21 mouse cellular contexts compared by ENCODE assay signal in the genomic region with DNA sequence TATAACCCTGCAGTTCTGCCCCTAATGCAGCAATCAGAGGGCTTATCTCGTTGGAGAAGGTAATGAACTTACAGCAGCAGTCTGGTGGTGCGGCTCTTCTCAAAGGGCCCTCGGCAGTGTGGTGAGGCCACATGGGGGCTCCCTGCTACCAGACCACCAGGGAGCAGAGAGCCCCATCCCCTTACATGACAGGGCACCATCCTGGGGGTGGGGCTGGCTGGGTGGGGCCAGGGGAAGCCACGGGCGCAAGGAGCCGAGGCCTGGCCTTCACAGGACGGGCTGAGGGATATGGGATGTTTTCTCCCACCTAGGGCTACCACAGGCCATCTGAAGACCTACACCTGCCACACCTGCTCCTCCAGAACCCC. TPM values are rescaled to one million over a fixed set of nuclear protein-coding genes. Genes with fewer than 3 reads are reported as not detected.
DNase-seq lines count a peak whose midpoint lies in the region; ATAC-seq lines count a peak whose summit lies in the region.
"Had no signal": no experiment of that assay in that cellular context is flagged by ENCODE, and none has a peak within 500 bp of the region (broad histone marks: within the 10 kb centered on the region; RNA-seq: fewer than 3 reads in every experiment).

No protein-coding gene starts in this region.

- 39% methylated on average over 7 of the region's 7 CpGs for WGBS in embryonic facial prominence, embryonic 14.5 days
- WGBS in embryonic facial prominence, embryonic 10.5 days: 55% methylated on average over 7 of the region's 7 CpGs
- 23% methylated on average over 7 of the region's 7 CpGs for WGBS in neural tube, embryonic 11.5 days
- WGBS in stomach, embryonic 16.5 days: 31% methylated on average over 7 of the region's 7 CpGs

- H3K9ac ChIP-seq in embryonic facial prominence, embryonic 14.5 days (ENCODE audit: low read depth, low read length): no peak overlapping the region
- no peak overlapping the region for H3K9ac ChIP-seq in neural tube, embryonic 11.5 days (ENCODE audit: low read length)
- H3K9ac ChIP-seq in stomach, embryonic 16.5 days (ENCODE audit: low read length): no peak overlapping the region
- H3K9ac ChIP-seq: forebrain, embryonic 12.5 days; liver, embryonic 12.5 days; lung, embryonic 14.5 days had no signal

- H3K27ac ChIP-seq in embryonic facial prominence, embryonic 14.5 days (replicated peaks; ENCODE audit: low read depth, low read length): no peak overlapping the region
- H3K27ac ChIP-seq in embryonic facial prominence, embryonic 10.5 days (replicated peaks): no peak overlapping the region
- H3K27ac ChIP-seq in neural tube, embryonic 11.5 days (ENCODE audit: low read depth, low read length): peak overlapping the region; percentile 11; the same call in 1 of the 2 replicates
- no peak overlapping the region for H3K27ac ChIP-seq in stomach, embryonic 16.5 days (ENCODE audit: low read length)
- H3K27ac ChIP-seq: forebrain, embryonic 12.5 days; heart, embryonic 10.5 days; liver, embryonic 12.5 days had no signal

- H3K27me3 ChIP-seq in embryonic facial prominence, embryonic 14.5 days (replicated peaks; ENCODE audit: control insufficient read depth, insufficient read depth, low read length): no peaks in the 10 kb centered on the region
- H3K27me3 ChIP-seq in embryonic facial prominence, embryonic 10.5 days (replicated peaks; ENCODE audit: low read depth, poor library complexity, severe bottlenecking): peaks cover 49% of the 10 kb centered on the region
- no peaks in the 10 kb centered on the region; the same call in 1 of the 2 replicates for H3K27me3 ChIP-seq in neural tube, embryonic 11.5 days (ENCODE audit: control insufficient read depth, insufficient read depth, low read length)
- H3K27me3 ChIP-seq in stomach, embryonic 16.5 days (ENCODE audit: control insufficient read depth, insufficient read depth, low read length): no peaks in the 10 kb centered on the region

- H3K4me1 ChIP-seq in embryonic facial prominence, embryonic 14.5 days (ENCODE audit: control insufficient read depth, insufficient read depth, low read length): no peaks in the 10 kb centered on the region
- peaks cover 27% of the 10 kb centered on the region for H3K4me1 ChIP-seq in embryonic facial prominence, embryonic 10.5 days
- no peaks in the 10 kb centered on the region for H3K4me1 ChIP-seq in neural tube, embryonic 11.5 days (ENCODE audit: control insufficient read depth, insufficient read depth, low read length)
- no peaks in the 10 kb centered on the region for H3K4me1 ChIP-seq in stomach, embryonic 16.5 days (ENCODE audit: control insufficient read depth, insufficient read depth, low read length)
- H3K4me1 ChIP-seq: liver, embryonic 12.5 days had no signal

- H3K4me3 ChIP-seq in embryonic facial prominence, embryonic 14.5 days (ENCODE audit: low read depth, low read length): no peak overlapping the region
- no peak overlapping the region for H3K4me3 ChIP-seq in embryonic facial prominence, embryonic 10.5 days
- H3K4me3 ChIP-seq in neural tube, embryonic 11.5 days (ENCODE audit: low read depth, low read length): no peak overlapping the region
- H3K4me3 ChIP-seq in stomach, embryonic 16.5 days (replicated peaks; ENCODE audit: low read length): no peak overlapping the region
- H3K4me3 ChIP-seq: forebrain, embryonic 12.5 days; heart, embryonic 10.5 days; liver, embryonic 12.5 days; myocyte had no signal

- H3K4me2 ChIP-seq in embryonic facial prominence, embryonic 14.5 days (ENCODE audit: low read depth, low read length): no peak overlapping the region
- H3K4me2 ChIP-seq in neural tube, embryonic 11.5 days (ENCODE audit: low read depth): no peak overlapping the region
- no peak overlapping the region for H3K4me2 ChIP-seq in stomach, embryonic 16.5 days (ENCODE audit: low read depth, low read length)
- H3K4me2 ChIP-seq: forebrain, embryonic 12.5 days; liver, embryonic 12.5 days; lung, embryonic 14.5 days had no signal

- DNase-seq in embryonic facial prominence, embryonic 14.5 days (ENCODE audit: low spot score): no peak
- DNase-seq in embryonic facial prominence, embryonic 10.5 days (ENCODE audit: low spot score): no peak
- no peak for DNase-seq in neural tube, embryonic 11.5 days (ENCODE audit: low spot score)
- no peak for DNase-seq in neural tube, embryonic 10.5 days (ENCODE audit: extremely low spot score, low spot score)
- DNase-seq in mesoderm, embryonic 11.5 days (ENCODE audit: low read depth, low spot score): peak; percentile 10
- DNase-seq in lung, postnatal 10 days: no peak
- no peak for DNase-seq in left cerebral cortex, adult 9 months (ENCODE audit: low spot score in 2 of 2)
- DNase-seq: cerebellum, postnatal 10 days; heart, postnatal 14 days; kidney, adult 2 months; layer of hippocampus, postnatal 36 days; left cerebral cortex, postnatal 4 days; lung, embryonic 14.5 days; thymus, postnatal 36 days had no signal

- H3K36me3 ChIP-seq in embryonic facial prominence, embryonic 14.5 days (ENCODE audit: control insufficient read depth, insufficient read depth, low read length): no peaks in the 10 kb centered on the region
- no peaks in the 10 kb centered on the region for H3K36me3 ChIP-seq in embryonic facial prominence, embryonic 10.5 days (replicated peaks)
- H3K36me3 ChIP-seq in neural tube, embryonic 11.5 days (ENCODE audit: control insufficient read depth, insufficient read depth, low read length): no peaks in the 10 kb centered on the region
- no peaks in the 10 kb centered on the region for H3K36me3 ChIP-seq in stomach, embryonic 16.5 days (ENCODE audit: control insufficient read depth, insufficient read depth, low read length)
- H3K36me3 ChIP-seq: forebrain, embryonic 12.5 days; G1E; heart, embryonic 10.5 days; liver, embryonic 12.5 days had no signal

- no peaks in the 10 kb centered on the region for H3K9me3 ChIP-seq in embryonic facial prominence, embryonic 14.5 days (ENCODE audit: control insufficient read depth, low read length)
- no peaks in the 10 kb centered on the region for H3K9me3 ChIP-seq in embryonic facial prominence, embryonic 10.5 days
- H3K9me3 ChIP-seq in neural tube, embryonic 11.5 days (ENCODE audit: control insufficient read depth, low read length): no peaks in the 10 kb centered on the region
- H3K9me3 ChIP-seq in stomach, embryonic 16.5 days (replicated peaks; ENCODE audit: control insufficient read depth, low read length): no peaks in the 10 kb centered on the region
- H3K9me3 ChIP-seq: forebrain, embryonic 12.5 days; G1E; heart, embryonic 10.5 days; liver, embryonic 12.5 days had no signal

- ATAC-seq in embryonic facial prominence, embryonic 14.5 days (ENCODE audit: low read depth): peak; percentile 30; the same call in 1 of the 2 replicates
- peak; percentile 60 for ATAC-seq in neural tube, embryonic 11.5 days (ENCODE audit: insufficient read depth, low FRiP score, low TSS enrichment)
- 0 out of 2 replicates have a peak, but pooled peaks have one; percentile 29 for ATAC-seq in stomach, embryonic 16.5 days (ENCODE audit: insufficient read depth, low FRiP score)
- ATAC-seq: CD4-positive, CD25-positive, alpha-beta regulatory T cell, adult 4 months; liver, embryonic 12.5 days had no signal

RNA-seq across cellular contexts. Expression of gene Nkx1-1, which starts 47.5 kb away (rescaled TPM):
- polyA plus RNA-seq in embryonic facial prominence, embryonic 14.5 days (2014; fragmentation: Nextera tagmentation; extraction: Ambion mirVana): not detected in 2 replicates
- polyA plus RNA-seq in embryonic facial prominence, embryonic 10.5 days (2016; fragmentation: Nextera tagmentation; extraction: Ambion mirVana): not detected in 2 replicates
- 0.59 and 1.2 TPM in 2 replicates for polyA plus RNA-seq in neural tube, embryonic 11.5 days (2014; fragmentation: Nextera tagmentation; extraction: Ambion mirVana)
- polyA plus RNA-seq in stomach, embryonic 16.5 days (2015; fragmentation: Nextera tagmentation; extraction: Ambion mirVana): not detected in 2 replicates
- polyA plus RNA-seq: CD4-positive, CD25-positive, alpha-beta regulatory T cell, adult 4 months; forebrain, embryonic 12.5 days; G1E; heart, embryonic 10.5 days; kidney, adult 2 months; liver, embryonic 12.5 days; lung, embryonic 14.5 days; myocyte had no signal
